Mouse (Mus musculus) frontal cortex, postnatal 36 days (tissue): ENCODE data around the gene Wdhd1.

ENCODE experiments used
- DNase-seq, 2 experiments: peaks; one replicate each; pipeline ENCODE4 v3.0.0; 2022; ENCODE audit warnings: low spot score in 2 of 2

Wdhd1 gene

GRCm38 (mm10) chr14:47281535-47281934 lies 4.9 kb upstream of the Wdhd1 start:
- no peak for DNase-seq

GRCm38 (mm10) chr14:47279058-47279457 lies 2.4 kb upstream of the Wdhd1 start:
- DNase-seq, result no peak

- DNase-seq, result no peak
Observed at GRCm38 (mm10) chr14:47276036-47276603, 537 bp downstream of the Wdhd1 start.

- DNase-seq, result no peak
Observed at GRCm38 (mm10) chr14:47275417-47275816, 1.2 kb downstream of the Wdhd1 start.

GRCm38 (mm10) chr14:47273751-47274150 lies 2.9 kb downstream of the Wdhd1 start:
- no peak for DNase-seq

GRCm38 (mm10) chr14:47269706-47270105 lies 7.0 kb downstream of the Wdhd1 start:
- DNase-seq, result no peak

- DNase-seq, result no peak
Observed at GRCm38 (mm10) chr14:47269056-47269455, 7.6 kb downstream of the Wdhd1 start.

GRCm38 (mm10) chr14:47265829-47266228 lies 10.8 kb downstream of the Wdhd1 start:
- DNase-seq, result peak; percentile 21 to 31

- DNase-seq, result peak in 1 of 2 experiments; percentile 50
Observed at GRCm38 (mm10) chr14:47264866-47265265, 11.8 kb downstream of the Wdhd1 start.

GRCm38 (mm10) chr14:47249839-47250238 lies 26.8 kb downstream of the Wdhd1 start:
- DNase-seq, result no peak

GRCm38 (mm10) chr14:47242753-47243152 lies 33.9 kb downstream of the Wdhd1 start:
- no peak for DNase-seq

- DNase-seq, result no peak
Observed at GRCm38 (mm10) chr14:47241046-47241445, 35.6 kb downstream of the Wdhd1 start.

GRCm38 (mm10) chr14:47240600-47240999 lies 36.1 kb downstream of the Wdhd1 start:
- DNase-seq, result no peak

- DNase-seq, result no peak
Observed at GRCm38 (mm10) chr14:47237286-47237685, 39.4 kb downstream of the Wdhd1 start.

GRCm38 (mm10) chr14:47236491-47236890 lies 40.2 kb downstream of the Wdhd1 start:
- DNase-seq, result no peak

- DNase-seq, result no peak
Observed at GRCm38 (mm10) chr14:47234526-47235250, 42.0 kb downstream of the Wdhd1 start.

- DNase-seq, result no peak
Observed at GRCm38 (mm10) chr14:47234032-47234431, 42.6 kb downstream of the Wdhd1 start.

- no peak for DNase-seq
Observed at GRCm38 (mm10) chr14:47233602-47234001, 43.1 kb downstream of the Wdhd1 start.

GRCm38 (mm10) chr14:47229796-47230376 lies 46.8 kb downstream of the Wdhd1 start:
- no peak for DNase-seq

GRCm38 (mm10) chr14:47225931-47226330 lies 50.7 kb downstream of the Wdhd1 start:
- DNase-seq, result no peak

GRCm38 (mm10) chr14:47224476-47225325 lies 52.0 kb downstream of the Wdhd1 start:
- DNase-seq, result no peak
